Mouse (Mus musculus) spleen, adult 2 months (tissue): ENCODE results near the gene Bahcc1. TPM values are rescaled to one million over a fixed set of nuclear protein-coding genes. Genes with fewer than 3 reads are reported as not detected.

Experiments used
- DNase-seq, 2 experiments: peaks; one replicate each; pipeline versions ENCODE4 v3.0.0 to v3.0.0-alpha.2; 2012 to 2021; ENCODE audit warnings: low spot score in 2 of 2, low read depth in 1 of 2
- H3K27ac ChIP-seq: fragments of 200-500 bp; 2 replicates; pipeline ENCODE4 v1.5.1; 2012; ENCODE audit warnings: low read length, inconsistent platforms; ENCODE audit not compliant: insufficient read depth
- H3K27me3 ChIP-seq: fragments of 200-500 bp; 2 replicates; pipeline ENCODE4 v1.6.1; 2012; ENCODE audit warnings: mild to moderate bottlenecking, moderate library complexity, low read length, inconsistent platforms; ENCODE audit not compliant: control insufficient read depth, insufficient read depth
- H3K36me3 ChIP-seq: fragments of 200-500 bp; 2 replicates; pipeline ENCODE4 v1.6.1; 2012; ENCODE audit warnings: mild to moderate bottlenecking, low read length, inconsistent platforms; ENCODE audit not compliant: control insufficient read depth, insufficient read depth
- H3K4me1 ChIP-seq: fragments of 200-500 bp; 2 replicates; pipeline ENCODE4 v1.6.1; 2011; ENCODE audit warnings: inconsistent platforms; ENCODE audit not compliant: control insufficient read depth, insufficient read depth, insufficient read length
- H3K4me3 ChIP-seq: fragments of 200-500 bp; 2 replicates; pipeline ENCODE4 v1.5.1; 2011; ENCODE audit warnings: mild to moderate bottlenecking, inconsistent platforms; ENCODE audit not compliant: insufficient read depth, insufficient read length; ENCODE audit errors: extremely low read depth
- CTCF ChIP-seq: fragments of 200-500 bp; IDR thresholded peaks from 2 replicates; pipeline ENCODE4 v1.5.1; 2011; ENCODE audit warnings: mild to moderate bottlenecking, inconsistent platforms; ENCODE audit not compliant: insufficient read depth, insufficient read length, insufficient replicate concordance; ENCODE audit errors: extremely low read depth
- POLR2A ChIP-seq: fragments of 200-500 bp; IDR thresholded peaks from 2 replicates; pipeline ENCODE4 v1.6.1; 2011; ENCODE audit warnings: low read depth, low read length, inconsistent platforms
- WGBS: fragments of 180-500 bp; shearing (Covaris S2); methylation state at CpG from one replicate; pipeline ENCODE4 v1.1.7; 2018; 5-methylcytosine and 5-hydroxymethylcytosine counted together
- polyA plus RNA-seq: library from polyadenylated mRNA; depleted of rRNA; stranded (reverse); fragments of >200 nt; gene quantifications from 2 replicates; pipeline ENCODE4 v1.2.3, GENCODE M21; 2012

Gene Bahcc1
- polyA plus RNA-seq, 1 experiment = 3.6 TPM

GRCm38 (mm10) chr11:120263176-120263575, 30.4 kb downstream of the Bahcc1 start:
- H3K36me3 ChIP-seq = no peaks in the 10 kb centered on the region
- no peaks in the 10 kb centered on the region; the same call in 1 of the 2 replicates for H3K4me1 ChIP-seq
- H3K27ac ChIP-seq = no peak overlapping the region
- H3K27me3 ChIP-seq = no peaks in the 10 kb centered on the region
- no peak overlapping the region for H3K4me3 ChIP-seq
- DNase-seq = no peak
- 91% methylated on average over 3 of the region's 3 CpGs for WGBS
- TF ChIP-seq POLR2A (no peak), CTCF (no peak)

- no peak for DNase-seq
- no peaks in the 10 kb centered on the region for H3K27me3 ChIP-seq
- no peaks in the 10 kb centered on the region; the same call in 1 of the 2 replicates for H3K4me1 ChIP-seq
- TF ChIP-seq CTCF (no peak), POLR2A (no peak)
- H3K4me3 ChIP-seq = no peak overlapping the region
- H3K36me3 ChIP-seq = no peaks in the 10 kb centered on the region
- 90% methylated on average over 6 of the region's 6 CpGs for WGBS
- H3K27ac ChIP-seq = no peak overlapping the region
These were observed 31.3 kb downstream of the Bahcc1 start for GRCm38 (mm10) chr11:120264008-120264407.

- no peaks in the 10 kb centered on the region for H3K36me3 ChIP-seq
- H3K27me3 ChIP-seq = no peaks in the 10 kb centered on the region
- no peak overlapping the region for H3K4me3 ChIP-seq
- no peak overlapping the region for H3K27ac ChIP-seq
- no peak for DNase-seq
- peaks cover 5% of the 10 kb centered on the region for H3K4me1 ChIP-seq
- TF ChIP-seq CTCF (no peak), POLR2A (no peak)
- WGBS = 86% methylated on average over 5 of the region's 5 CpGs
These were observed 32.7 kb downstream of the Bahcc1 start for GRCm38 (mm10) chr11:120265458-120265857.

GRCm38 (mm10) chr11:120266259-120266758, 33.6 kb downstream of the Bahcc1 start:
- Histone ChIP-seq H3K27ac (no peak overlapping the region), H3K4me1 (peaks cover 5% of the 10 kb centered on the region), H3K27me3 (no peaks in the 10 kb centered on the region), H3K36me3 (no peaks in the 10 kb centered on the region), H3K4me3 (no peak overlapping the region)
- 94% methylated on average over 14 of the region's 14 CpGs for WGBS
- DNase-seq = no peak
- TF ChIP-seq CTCF (no peak), POLR2A (no peak)

- Histone ChIP-seq H3K27me3 (no peaks in the 10 kb centered on the region), H3K27ac (no peak overlapping the region), H3K36me3 (no peaks in the 10 kb centered on the region), H3K4me1 (peaks cover 5% of the 10 kb centered on the region; the same call in 1 of the 2 replicates), H3K4me3 (no peak overlapping the region)
- WGBS = 88% methylated on average over 2 of the region's 2 CpGs
- DNase-seq = no peak
- TF ChIP-seq POLR2A = no peak
- TF ChIP-seq CTCF = no peak
These were observed 34.5 kb downstream of the Bahcc1 start for GRCm38 (mm10) chr11:120267274-120267673.

GRCm38 (mm10) chr11:120267676-120268075, 34.9 kb downstream of the Bahcc1 start:
- TF ChIP-seq POLR2A (no peak), CTCF (no peak)
- H3K27me3 ChIP-seq = no peaks in the 10 kb centered on the region
- no peak for DNase-seq
- H3K27ac ChIP-seq = no peak overlapping the region
- 58% methylated on average over 3 of the region's 3 CpGs for WGBS
- H3K36me3 ChIP-seq = no peaks in the 10 kb centered on the region
- peaks cover 5% of the 10 kb centered on the region; the same call in 1 of the 2 replicates for H3K4me1 ChIP-seq
- no peak overlapping the region for H3K4me3 ChIP-seq

GRCm38 (mm10) chr11:120268195-120268967, 35.6 kb downstream of the Bahcc1 start:
- no peaks in the 10 kb centered on the region for H3K27me3 ChIP-seq
- DNase-seq = no peak
- TF ChIP-seq POLR2A (no peak), CTCF (no peak)
- 70% methylated on average over 10 of the region's 10 CpGs for WGBS
- H3K4me3 ChIP-seq = no peak overlapping the region
- peaks cover 7% of the 10 kb centered on the region; the same call in 1 of the 2 replicates for H3K4me1 ChIP-seq
- H3K27ac ChIP-seq = no peak overlapping the region
- H3K36me3 ChIP-seq = no peaks in the 10 kb centered on the region
